Mouse (Mus musculus): Measurements from ENCODE around the gene Plek2. TPM values are rescaled to one million over a fixed set of nuclear protein-coding genes. Genes with fewer than 3 reads are reported as not detected.
A peak's percentile ranks its signal among the peaks of the same experiment; 100 is the strongest.
"Not testable (repeated sequence)": the region's sequence is repeated elsewhere in the genome, so short reads cannot be mapped to it uniquely, and the experiment has no call there.

The Plek2 gene
- polyA plus RNA-seq, 1 experiment from 2014 or later = 2.8 TPM

GRCm38 (mm10) chr12:78922977-78923376, 16.2 kb upstream of the Plek2 start:
- ATAC-seq (ENCODE audit: low FRiP score, low read depth); H3K4me1 ChIP-seq; H3K9ac ChIP-seq; H3K9me3 ChIP-seq; H3K4me2 ChIP-seq (replicated peaks); H3K36me3 ChIP-seq; H3K4me3 ChIP-seq; H3K27ac ChIP-seq; H3K27me3 ChIP-seq: not testable (repeated sequence)

- Histone ChIP-seq H3K9ac (no peak overlapping the region), H3K4me2 (replicated peaks) (no peak overlapping the region), H3K9me3 (no peaks in the 10 kb centered on the region), H3K27me3 (no peaks in the 10 kb centered on the region), H3K4me3 (no peak overlapping the region), H3K36me3 (no peaks in the 10 kb centered on the region), H3K4me1 (peaks cover 5% of the 10 kb centered on the region; the same call in 1 of the 2 replicates), H3K27ac (no peak overlapping the region)
- ATAC-seq (ENCODE audit: low FRiP score, low read depth) = no peak
- WGBS = 74% methylated on average over 3 of the region's 3 CpGs
These were observed 15.3 kb upstream of the Plek2 start for GRCm38 (mm10) chr12:78922058-78922457.

- WGBS = 54% methylated on average over 4 of the region's 4 CpGs
- Histone ChIP-seq H3K9me3 (no peaks in the 10 kb centered on the region), H3K27ac (no peak overlapping the region), H3K27me3 (no peaks in the 10 kb centered on the region), H3K4me1 (peaks cover 5% of the 10 kb centered on the region; the same call in 1 of the 2 replicates), H3K4me2 (replicated peaks) (no peak overlapping the region), H3K9ac (no peak overlapping the region), H3K4me3 (no peak overlapping the region), H3K36me3 (no peaks in the 10 kb centered on the region)
- ATAC-seq (ENCODE audit: low FRiP score, low read depth) = no peak
These were observed 14.7 kb upstream of the Plek2 start for GRCm38 (mm10) chr12:78921421-78921820.

- no peak overlapping the region for H3K9ac ChIP-seq
- H3K4me3 ChIP-seq = no peak overlapping the region
- H3K4me2 ChIP-seq (replicated peaks) = peak overlapping the region; percentile 49
- peak; percentile 60 for ATAC-seq (ENCODE audit: low FRiP score, low read depth)
- H3K9me3 ChIP-seq = no peaks in the 10 kb centered on the region
- no peak overlapping the region for H3K27ac ChIP-seq
- H3K4me1 ChIP-seq = peaks cover 5% of the 10 kb centered on the region; the same call in 1 of the 2 replicates
- H3K36me3 ChIP-seq = no peaks in the 10 kb centered on the region
- peaks cover 3% of the 10 kb centered on the region for H3K27me3 ChIP-seq
- WGBS = 28% methylated on average over 16 of the region's 16 CpGs
These were observed 12.4 kb upstream of the Plek2 start for GRCm38 (mm10) chr12:78919079-78919712.

- H3K4me2 ChIP-seq (replicated peaks) = peak overlapping the region; percentile 49
- no peak overlapping the region for H3K4me3 ChIP-seq
- H3K9ac ChIP-seq = no peak overlapping the region
- H3K4me1 ChIP-seq = peaks cover 5% of the 10 kb centered on the region; the same call in 1 of the 2 replicates
- no peak; the same call in 1 of the 2 replicates for ATAC-seq (ENCODE audit: low FRiP score, low read depth)
- H3K27ac ChIP-seq = no peak overlapping the region
- no peaks in the 10 kb centered on the region for H3K36me3 ChIP-seq
- peaks cover 10% of the 10 kb centered on the region for H3K27me3 ChIP-seq
- WGBS = 10% methylated on average over 11 of the region's 11 CpGs
- H3K9me3 ChIP-seq = no peaks in the 10 kb centered on the region
These were observed 11.7 kb upstream of the Plek2 start for GRCm38 (mm10) chr12:78918227-78919078.

GRCm38 (mm10) chr12:78916278-78916677, 9.5 kb upstream of the Plek2 start:
- Histone ChIP-seq H3K9ac (no peak overlapping the region), H3K4me3 (no peak overlapping the region), H3K27me3 (peaks cover 31% of the 10 kb centered on the region), H3K4me1 (peaks cover 16% of the 10 kb centered on the region), H3K9me3 (no peaks in the 10 kb centered on the region), H3K36me3 (no peaks in the 10 kb centered on the region), H3K27ac (no peak overlapping the region), H3K4me2 (replicated peaks) (no peak overlapping the region)
- 72% methylated on average over 3 of the region's 3 CpGs for WGBS
- no peak for ATAC-seq (ENCODE audit: low FRiP score, low read depth)

GRCm38 (mm10) chr12:78915561-78915960, 8.8 kb upstream of the Plek2 start:
- Histone ChIP-seq H3K4me3 (no peak overlapping the region), H3K9me3 (no peaks in the 10 kb centered on the region), H3K27me3 (peaks cover 38% of the 10 kb centered on the region), H3K4me2 (replicated peaks) (no peak overlapping the region), H3K27ac (no peak overlapping the region), H3K4me1 (peaks cover 21% of the 10 kb centered on the region), H3K9ac (no peak overlapping the region), H3K36me3 (no peaks in the 10 kb centered on the region)
- no peak for ATAC-seq (ENCODE audit: low FRiP score, low read depth)
- WGBS = 76% methylated on average over 3 of the region's 3 CpGs

GRCm38 (mm10) chr12:78914458-78914857, 7.7 kb upstream of the Plek2 start:
- no peak overlapping the region for H3K4me2 ChIP-seq (replicated peaks)
- no peak overlapping the region for H3K4me3 ChIP-seq
- peaks cover 49% of the 10 kb centered on the region for H3K27me3 ChIP-seq
- 92% methylated on average over 4 of the region's 4 CpGs for WGBS
- peaks cover 21% of the 10 kb centered on the region for H3K4me1 ChIP-seq
- no peak overlapping the region for H3K27ac ChIP-seq
- H3K36me3 ChIP-seq = no peaks in the 10 kb centered on the region
- no peaks in the 10 kb centered on the region for H3K9me3 ChIP-seq
- H3K9ac ChIP-seq = no peak overlapping the region
- no peak for ATAC-seq (ENCODE audit: low FRiP score, low read depth)

GRCm38 (mm10) chr12:78911707-78912417, 5.1 kb upstream of the Plek2 start:
- Histone ChIP-seq H3K4me3 (peak overlapping the region; percentile 45), H3K9ac (peak overlapping the region; percentile 58), H3K4me2 (replicated peaks) (peak overlapping the region; percentile 81), H3K36me3 (no peaks in the 10 kb centered on the region), H3K27ac (no peak overlapping the region), H3K27me3 (peaks cover 74% of the 10 kb centered on the region), H3K4me1 (peaks cover 18% of the 10 kb centered on the region), H3K9me3 (no peaks in the 10 kb centered on the region)
- WGBS = under 1% methylated on average over 37 of the region's 37 CpGs
- ATAC-seq (ENCODE audit: low FRiP score, low read depth) = peak; percentile 38; the same call in 1 of the 2 replicates

GRCm38 (mm10) chr12:78910684-78911461, 4.1 kb upstream of the Plek2 start:
- 15% methylated on average over 16 of the region's 16 CpGs for WGBS
- no peak overlapping the region for H3K27ac ChIP-seq
- H3K4me1 ChIP-seq = peaks cover 25% of the 10 kb centered on the region
- H3K9me3 ChIP-seq = no peaks in the 10 kb centered on the region
- peak overlapping the region; percentile 81 for H3K4me2 ChIP-seq (replicated peaks)
- peak overlapping the region; percentile 45 for H3K4me3 ChIP-seq
- H3K27me3 ChIP-seq = peaks cover 80% of the 10 kb centered on the region
- H3K36me3 ChIP-seq = no peaks in the 10 kb centered on the region
- peak overlapping the region; percentile 53 for H3K9ac ChIP-seq
- no peak for ATAC-seq (ENCODE audit: low FRiP score, low read depth)

- no peak overlapping the region for H3K4me3 ChIP-seq
- peaks cover 25% of the 10 kb centered on the region for H3K4me1 ChIP-seq
- no peaks in the 10 kb centered on the region for H3K36me3 ChIP-seq
- ATAC-seq (ENCODE audit: low FRiP score, low read depth) = no peak
- H3K9ac ChIP-seq = no peak overlapping the region
- H3K9me3 ChIP-seq = no peaks in the 10 kb centered on the region
- no peak overlapping the region for H3K4me2 ChIP-seq (replicated peaks)
- H3K27ac ChIP-seq = no peak overlapping the region
- peaks cover 73% of the 10 kb centered on the region for H3K27me3 ChIP-seq
- 80% methylated on average over 6 of the region's 6 CpGs for WGBS
These were observed 1.4 kb upstream of the Plek2 start for GRCm38 (mm10) chr12:78908081-78908605.
